Mouse (Mus musculus) ES-Bruce4 (cell line): ENCODE results near the gene Adamts9.

Experiments
- CTCF ChIP-seq: IDR thresholded peaks from one replicate; pipeline ENCODE4 v1.8.1; 2011; ENCODE audit warnings: low read depth, low read length
- EP300 ChIP-seq: IDR thresholded peaks from 2 replicates; pipeline ENCODE4 v1.6.1; 2011; ENCODE audit warnings: low read depth, low read length; ENCODE audit not compliant: insufficient read depth

GRCm38 (mm10) chr6:92959416-92959815 is 16.1 kb upstream of the Adamts9 start:
- TF ChIP-seq CTCF = no peak
- TF ChIP-seq EP300 = no peak
